Mouse (Mus musculus): ENCODE measurements around the gene Sept11.
A peak's percentile ranks its signal among the peaks of the same experiment; 100 is the strongest.

DNA sequence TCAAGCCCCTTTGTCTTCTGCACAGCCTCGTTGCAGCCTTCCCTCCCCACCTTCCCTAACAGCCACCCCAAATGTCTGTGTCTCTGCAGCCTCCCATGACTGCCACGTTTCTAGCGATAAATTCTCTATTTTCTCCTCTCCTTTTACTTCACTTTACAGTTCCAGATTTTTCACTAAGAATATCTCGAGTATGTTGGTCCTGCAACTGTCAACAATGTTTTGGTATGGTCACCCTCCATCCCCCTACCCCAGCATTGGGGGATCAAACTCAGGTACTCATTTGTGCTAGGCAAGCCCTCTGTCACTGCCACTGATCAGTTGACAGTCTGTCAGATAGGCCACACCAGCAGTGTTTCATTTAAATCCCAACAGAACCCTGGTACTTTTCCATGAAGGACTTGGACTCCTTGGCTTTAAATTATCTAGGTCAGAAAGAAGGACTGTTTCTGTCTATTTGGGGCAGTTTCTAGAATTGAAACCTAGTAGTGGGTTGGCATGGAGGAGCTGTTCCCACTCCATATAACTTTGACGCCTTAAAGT lies 46.9 kb upstream of the Sept11 start:
- TF ChIP-seq POLR2A (IDR thresholded peaks at IDR 0.05; ENCODE audit: borderline replicate concordance, insufficient read depth, low read length) (peak; percentile 32; the same call in 1 of the 2 replicates), CTCF (IDR thresholded peaks at IDR 0.05; ENCODE audit: borderline replicate concordance, insufficient read depth, low read depth, low read length) (no peak)
